Mouse (Mus musculus) hindbrain, postnatal 0 days (tissue): ENCODE measurements at regions not wholly inside any gene's neighbourhood (a gene's known extent, or its start where the extent isn't known, plus 50 kb on each side); places are given as distances from the start of the nearest gene placed in this dataset.

Experiments used
- ATAC-seq: fragments of 200-750 bp; cut with Nextera tagmentation; 2 replicates; pipeline ENCODE4 v1.8.0; 2017; ENCODE audit warnings: mild to moderate bottlenecking, moderate TSS enrichment, moderate library complexity
- DNase-seq: peaks from one replicate; pipeline ENCODE4 v3.0.0-alpha.2; 2015; ENCODE audit warnings: low spot score
- H3K27ac ChIP-seq: fragments of 300-500 bp; sonication (generic); 2 replicates; pipeline ENCODE4 v1.5.1; 2014; ENCODE audit warnings: mild to moderate bottlenecking
- H3K27me3 ChIP-seq: fragments of 300-500 bp; sonication (generic); 2 replicates; pipeline ENCODE4 v1.6.1; 2014; ENCODE audit warnings: low read length, mixed read lengths; ENCODE audit not compliant: insufficient read depth
- H3K36me3 ChIP-seq: fragments of 300-500 bp; sonication (generic); 2 replicates; pipeline ENCODE4 v1.6.1; 2014; ENCODE audit warnings: low read length, mixed read lengths; ENCODE audit not compliant: insufficient read depth
- H3K4me1 ChIP-seq: fragments of 300-500 bp; sonication (generic); 2 replicates; pipeline ENCODE4 v1.6.1; 2014; ENCODE audit warnings: antibody characterized with exemption, low read length, mixed read lengths; ENCODE audit not compliant: insufficient read depth
- H3K4me2 ChIP-seq: fragments of 300-500 bp; sonication (generic); 2 replicates; pipeline ENCODE4 v1.6.1; 2014; ENCODE audit warnings: low read depth, mild to moderate bottlenecking, low read length, moderate library complexity, mixed read lengths
- H3K4me3 ChIP-seq: fragments of 300-500 bp; sonication (generic); 2 replicates; pipeline ENCODE4 v1.5.1; 2014; ENCODE audit warnings: low read length
- H3K9ac ChIP-seq: fragments of 300-500 bp; sonication (generic); replicated peaks from 2 replicates; pipeline ENCODE4 v1.6.1; 2014; ENCODE audit warnings: mild to moderate bottlenecking, low read length, moderate library complexity, mixed read lengths
- H3K9me3 ChIP-seq: fragments of 300-500 bp; sonication (generic); 2 replicates; pipeline ENCODE4 v1.6.1; 2016; ENCODE audit warnings: low read length, mixed read lengths
- CTCF ChIP-seq: IDR thresholded peaks from 2 replicates; pipeline ENCODE4 v1.5.1; 2016; ENCODE audit warnings: antibody characterized with exemption, control low read depth, low read depth
- WGBS: fragments of 180-500 bp; shearing (Covaris S2); extraction: QIAGEN DNeasy Blood & Tissue Kit; methylation state at CpG from one replicate; pipeline ENCODE4 v1.1.7; 2014; 5-methylcytosine and 5-hydroxymethylcytosine counted together

- TF ChIP-seq CTCF: no peak
- H3K9me3 ChIP-seq: no peaks in the 10 kb centered on the region
- ATAC-seq (no peak), DNase-seq (no peak)
- WGBS: 64% methylated on average over 4 of the region's 4 CpGs
- no peak overlapping the region for H3K4me2 ChIP-seq
- no peaks in the 10 kb centered on the region for H3K4me1 ChIP-seq
- no peak overlapping the region for H3K27ac ChIP-seq
- no peaks in the 10 kb centered on the region for H3K27me3 ChIP-seq
- no peak overlapping the region for H3K9ac ChIP-seq
- no peak overlapping the region for H3K4me3 ChIP-seq
- H3K36me3 ChIP-seq: no peaks in the 10 kb centered on the region
Observed at GRCm38 (mm10) chr1:23649886-23650285, 111.7 kb upstream of the B3gat2 start.

DNA sequence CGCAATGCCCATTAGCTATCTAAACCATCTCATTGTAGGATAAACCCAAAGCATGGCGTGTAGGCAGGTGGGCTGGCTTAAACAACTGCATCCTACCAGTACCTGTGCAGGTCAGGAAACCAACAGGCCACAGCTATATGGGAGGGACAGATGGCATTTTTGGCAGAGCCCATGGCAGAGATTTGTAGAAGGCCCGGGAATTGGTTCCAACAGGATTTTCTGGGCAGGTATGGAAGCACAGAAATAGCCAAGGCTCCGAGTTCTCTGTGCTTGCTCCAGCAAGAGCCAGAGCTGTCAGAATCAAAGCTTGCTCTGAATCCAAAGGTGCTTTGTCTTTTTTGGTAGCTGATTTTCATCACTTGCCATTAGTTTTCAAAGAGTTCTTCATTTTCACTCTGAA, 107.9 kb upstream of the B3gat2 start:
- no peaks in the 10 kb centered on the region for H3K36me3 ChIP-seq
- no peaks in the 10 kb centered on the region for H3K27me3 ChIP-seq
- ATAC-seq (no peak), DNase-seq (no peak)
- 0 out of 2 replicates have a peak, but pooled peaks cover 6% of the 10 kb centered on the region for H3K4me1 ChIP-seq
- H3K9me3 ChIP-seq: no peaks in the 10 kb centered on the region
- TF ChIP-seq CTCF: no peak
- no peak overlapping the region for H3K27ac ChIP-seq
- 86% methylated on average over 4 of the region's 4 CpGs for WGBS
- no peak overlapping the region for H3K4me3 ChIP-seq
- no peak overlapping the region for H3K4me2 ChIP-seq
- no peak overlapping the region for H3K9ac ChIP-seq

DNA sequence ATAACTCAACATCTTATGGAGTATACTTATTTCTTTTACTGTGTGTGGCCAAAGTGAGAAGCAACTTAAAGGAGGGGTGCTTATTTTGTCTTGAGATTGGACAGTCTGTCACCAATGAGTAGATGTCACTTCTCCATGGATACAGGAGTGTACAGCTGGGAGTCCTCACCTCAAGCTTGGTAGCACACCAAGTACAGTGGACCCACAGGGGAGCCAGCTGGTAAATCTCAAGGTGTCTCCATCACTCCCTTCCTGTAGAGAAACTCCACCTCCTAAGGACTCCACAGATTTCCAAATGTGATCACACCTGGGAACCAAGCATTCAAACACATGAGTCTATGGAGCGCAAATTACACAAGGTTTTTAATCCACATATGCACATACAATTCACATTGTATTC, 105.8 kb upstream of the B3gat2 start:
- H3K36me3 ChIP-seq: no peaks in the 10 kb centered on the region
- 0 out of 2 replicates have a peak, but pooled peaks cover 6% of the 10 kb centered on the region for H3K4me1 ChIP-seq
- ATAC-seq: 0 out of 2 replicates have a peak, but pooled peaks have one; percentile 19
- peak overlapping the region; percentile 23; the same call in 1 of the 2 replicates for H3K27ac ChIP-seq
- no peak for TF ChIP-seq CTCF
- no peaks in the 10 kb centered on the region for H3K9me3 ChIP-seq
- DNase-seq: no peak
- no peak overlapping the region for H3K4me3 ChIP-seq
- H3K9ac ChIP-seq: no peak overlapping the region
- WGBS: 94% methylated on average over 1 of the region's 1 CpGs
- H3K4me2 ChIP-seq: peak overlapping the region; percentile 46; the same call in 1 of the 2 replicates
- H3K27me3 ChIP-seq: no peaks in the 10 kb centered on the region

DNA sequence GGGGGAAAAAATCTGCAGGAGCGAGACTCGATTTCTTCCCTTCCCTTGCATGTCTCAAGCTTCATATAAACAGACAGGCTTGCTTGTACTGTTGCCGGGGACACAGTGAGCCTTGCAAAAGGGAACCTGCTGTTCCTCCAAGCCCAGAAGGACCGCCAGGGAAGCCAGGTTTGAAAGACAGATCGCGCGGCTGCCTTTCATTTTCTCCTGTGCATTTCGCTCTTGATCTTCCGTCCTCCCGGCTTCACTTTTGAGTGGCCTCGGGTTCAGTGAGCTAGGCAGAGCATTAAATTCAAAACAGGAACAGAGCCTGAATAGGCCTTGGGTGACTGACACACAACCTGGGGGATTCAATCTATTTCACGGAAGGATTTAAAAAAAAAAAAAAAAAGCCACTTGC, 105.3 kb upstream of the B3gat2 start:
- H3K4me2 ChIP-seq: peak overlapping the region; percentile 46
- H3K36me3 ChIP-seq: no peaks in the 10 kb centered on the region
- 0 out of 2 replicates have a peak, but pooled peaks cover 6% of the 10 kb centered on the region for H3K4me1 ChIP-seq
- no peaks in the 10 kb centered on the region for H3K27me3 ChIP-seq
- no peak overlapping the region for H3K4me3 ChIP-seq
- H3K27ac ChIP-seq: peak overlapping the region; percentile 23; the same call in 1 of the 2 replicates
- no peak overlapping the region for H3K9ac ChIP-seq
- WGBS: 16% methylated on average over 12 of the region's 12 CpGs
- TF ChIP-seq CTCF: no peak
- no peaks in the 10 kb centered on the region for H3K9me3 ChIP-seq
- DNase-seq (peak; percentile 45), ATAC-seq (0 out of 2 replicates have a peak, but pooled peaks have one; percentile 46)

DNA sequence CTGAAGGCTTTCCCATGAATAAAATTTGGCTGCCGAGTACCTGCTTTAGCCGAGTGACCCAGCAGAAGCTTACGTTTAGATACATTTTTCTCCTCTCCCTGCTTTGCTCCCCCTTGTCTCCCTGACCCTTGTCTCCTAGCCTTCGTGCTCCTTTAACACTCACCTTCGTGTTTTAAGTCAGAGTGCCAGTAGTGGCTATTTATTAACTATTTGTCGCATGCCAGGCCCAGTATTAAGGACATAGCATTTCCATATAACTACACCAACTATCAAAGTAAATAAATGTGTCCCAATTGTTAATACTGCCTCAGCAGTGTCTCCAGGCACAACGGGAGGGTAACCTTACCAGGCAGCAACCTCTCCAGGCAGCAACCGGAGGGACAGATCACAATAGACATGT, 104.8 kb upstream of the B3gat2 start:
- Histone ChIP-seq H3K36me3 (no peaks in the 10 kb centered on the region), H3K27ac (no peak overlapping the region; the same call in 1 of the 2 replicates), H3K4me3 (no peak overlapping the region), H3K4me2 (peak overlapping the region; percentile 46), H3K9ac (no peak overlapping the region), H3K9me3 (no peaks in the 10 kb centered on the region), H3K4me1 (0 out of 2 replicates have a peak, but pooled peaks cover 6% of the 10 kb centered on the region), H3K27me3 (no peaks in the 10 kb centered on the region)
- no peak for DNase-seq
- TF ChIP-seq CTCF: no peak
- ATAC-seq: no peak
- 49% methylated on average over 8 of the region's 8 CpGs for WGBS

DNA sequence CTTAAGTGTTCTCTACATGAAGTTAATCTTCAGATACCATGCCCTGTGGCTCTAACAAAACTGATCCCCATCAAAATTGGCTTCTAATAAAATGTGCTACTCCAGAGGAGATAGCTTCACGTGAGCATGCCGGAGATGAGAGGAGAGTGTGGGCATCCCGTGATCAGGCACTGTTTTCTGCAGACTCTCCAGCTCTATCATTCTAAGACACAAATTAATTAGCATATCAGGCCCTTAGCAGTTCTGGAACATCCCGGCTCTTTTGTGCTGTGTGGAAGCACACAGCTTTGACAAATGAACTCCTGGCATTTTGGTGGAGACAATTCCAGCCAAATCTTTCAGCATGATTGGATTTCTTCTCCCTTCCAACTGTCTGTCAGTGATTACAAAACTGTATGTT, 91.0 kb upstream of the B3gat2 start:
- TF ChIP-seq CTCF: no peak
- ATAC-seq: peak; percentile 49; the same call in 1 of the 2 replicates
- H3K9me3 ChIP-seq: no peaks in the 10 kb centered on the region

GRCm38 (mm10) chr1:23674357-23674756, 87.2 kb upstream of the B3gat2 start:
- H3K4me1 ChIP-seq: no peaks in the 10 kb centered on the region
- no peak overlapping the region for H3K9ac ChIP-seq
- ATAC-seq: no peak
- 89% methylated on average over 6 of the region's 6 CpGs for WGBS
- no peaks in the 10 kb centered on the region for H3K36me3 ChIP-seq
- no peak for TF ChIP-seq CTCF
- H3K4me2 ChIP-seq: no peak overlapping the region
- H3K4me3 ChIP-seq: no peak overlapping the region
- no peak for DNase-seq
- H3K9me3 ChIP-seq: no peaks in the 10 kb centered on the region
- H3K27me3 ChIP-seq: no peaks in the 10 kb centered on the region
- no peak overlapping the region for H3K27ac ChIP-seq

More for the DNA sequence above, 91.0 kb upstream of the B3gat2 start:
- no peak overlapping the region for H3K9ac ChIP-seq
- H3K4me2 ChIP-seq: no peak overlapping the region
- H3K27me3 ChIP-seq: no peaks in the 10 kb centered on the region
- H3K4me1 ChIP-seq: no peaks in the 10 kb centered on the region
- DNase-seq: no peak
- H3K27ac ChIP-seq: no peak overlapping the region
- whole genome bisulfite sequencing: 52% methylated on average over 4 of the region's 4 CpGs
- H3K4me3 ChIP-seq: no peak overlapping the region
- no peaks in the 10 kb centered on the region for H3K36me3 ChIP-seq
